Mouse (Mus musculus) liver, embryonic 13.5 days (tissue): Measurements from ENCODE around the gene Gbp2. TPM values are rescaled to one million over a fixed set of nuclear protein-coding genes. Genes with fewer than 3 reads are reported as not detected.

Experiments used
- ATAC-seq: fragments of 200-750 bp; cut with Nextera tagmentation; 2 replicates; pipeline ENCODE4 v1.8.0; 2017; ENCODE audit warnings: low read depth, mild to moderate bottlenecking, moderate number of reproducible peaks, moderate library complexity
- DNase-seq: peaks from one replicate; pipeline ENCODE4 v3.0.0; 2022
- H3K27ac ChIP-seq: fragments of 300-500 bp; sonication (generic); 2 replicates; pipeline ENCODE4 v1.5.1; 2015; ENCODE audit warnings: moderate library complexity, mild to moderate bottlenecking, inconsistent platforms
- H3K27me3 ChIP-seq: fragments of 300-500 bp; sonication (generic); 2 replicates; pipeline ENCODE4 v1.6.1; 2015; ENCODE audit warnings: mild to moderate bottlenecking, inconsistent platforms
- H3K36me3 ChIP-seq: fragments of 300-500 bp; sonication (generic); 2 replicates; pipeline ENCODE4 v1.6.1; 2015; ENCODE audit warnings: mild to moderate bottlenecking, inconsistent platforms
- H3K4me1 ChIP-seq: fragments of 300-500 bp; sonication (generic); replicated peaks from 2 replicates; pipeline ENCODE4 v1.6.1; 2015; ENCODE audit warnings: inconsistent platforms
- H3K4me2 ChIP-seq: fragments of 300-500 bp; sonication (generic); 2 replicates; pipeline ENCODE4 v1.6.1; 2015; ENCODE audit warnings: inconsistent platforms, mild to moderate bottlenecking, moderate library complexity
- H3K4me3 ChIP-seq: fragments of 300-500 bp; sonication (generic); replicated peaks from 2 replicates; pipeline ENCODE4 v1.5.1; 2015; ENCODE audit warnings: mild to moderate bottlenecking, inconsistent platforms
- H3K9ac ChIP-seq: fragments of 300-500 bp; sonication (generic); 2 replicates; pipeline ENCODE4 v1.6.1; 2015; ENCODE audit warnings: mild to moderate bottlenecking, inconsistent platforms
- H3K9me3 ChIP-seq: fragments of 300-500 bp; sonication (generic); replicated peaks from 2 replicates; pipeline ENCODE4 v1.6.1; 2016; ENCODE audit warnings: inconsistent platforms
- WGBS: fragments of 180-500 bp; shearing (Covaris S2); methylation state at CpG from one replicate; pipeline ENCODE4 v1.1.7; 2015; ENCODE audit not compliant: insufficient replicate concordance; 5-methylcytosine and 5-hydroxymethylcytosine counted together
- polyA plus RNA-seq: library from polyadenylated mRNA; unstranded; fragments of >200 nt; fragmentation: Nextera tagmentation; extraction: Ambion mirVana; gene quantifications from 2 replicates; pipeline ENCODE4 v1.2.1, GENCODE M21; 2015

Gene Gbp2
- polyA plus RNA-seq: 2.1 and 2.6 TPM in 2 replicates

- no peaks in the 10 kb centered on the region for H3K9me3 ChIP-seq
- H3K36me3 ChIP-seq: no peaks in the 10 kb centered on the region
- H3K27me3 ChIP-seq: no peaks in the 10 kb centered on the region
- H3K27ac ChIP-seq: no peak within 1 kb of the TSS
- no peak within 1 kb of the TSS for H3K9ac ChIP-seq
- peak within 1 kb of the TSS; percentile 58 for H3K4me2 ChIP-seq
- WGBS: 27% methylated on average over 4 of the region's 4 CpGs
- H3K4me3 ChIP-seq: peak within 1 kb of the TSS; percentile 41
- peak; percentile 39; the same call in 1 of the 2 replicates for ATAC-seq
- no peak for DNase-seq
- H3K4me1 ChIP-seq: peaks cover 6% of the 10 kb centered on the region; the same call in 1 of the 2 replicates
Observed at GRCm38 (mm10) chr3:142620111-142620955, at the start of gene Gbp2. Gene Gbp2 (plus strand): TSS chr3:142620602.

- Histone ChIP-seq H3K4me3 (no peak overlapping the region), H3K4me2 (no peak overlapping the region), H3K27ac (no peak overlapping the region), H3K4me1 (no peaks in the 10 kb centered on the region), H3K36me3 (no peaks in the 10 kb centered on the region), H3K9ac (no peak overlapping the region), H3K9me3 (no peaks in the 10 kb centered on the region), H3K27me3 (no peaks in the 10 kb centered on the region)
- DNase-seq (no peak), ATAC-seq (no peak)
- WGBS: 56% methylated on average over 4 of the region's 4 CpGs
Observed at GRCm38 (mm10) chr3:142570738-142571137, 49.7 kb upstream of the Gbp2 start.

GRCm38 (mm10) chr3:142577108-142577507 lies 43.3 kb upstream of the Gbp2 start:
- WGBS: 41% methylated on average over 3 of the region's 3 CpGs
- ATAC-seq (no peak), DNase-seq (no peak)
- Histone ChIP-seq H3K27me3 (no peaks in the 10 kb centered on the region), H3K9ac (no peak overlapping the region), H3K9me3 (no peaks in the 10 kb centered on the region), H3K4me2 (no peak overlapping the region), H3K4me3 (no peak overlapping the region), H3K36me3 (no peaks in the 10 kb centered on the region), H3K4me1 (no peaks in the 10 kb centered on the region), H3K27ac (no peak overlapping the region)

GRCm38 (mm10) chr3:142578342-142578741 lies 42.1 kb upstream of the Gbp2 start:
- ATAC-seq: no peak
- Histone ChIP-seq H3K36me3 (no peaks in the 10 kb centered on the region), H3K4me1 (no peaks in the 10 kb centered on the region), H3K27me3 (no peaks in the 10 kb centered on the region), H3K4me3 (no peak overlapping the region), H3K27ac (no peak overlapping the region), H3K9ac (no peak overlapping the region), H3K9me3 (no peaks in the 10 kb centered on the region), H3K4me2 (no peak overlapping the region)
- WGBS: 60% methylated on average over 4 of the region's 4 CpGs
- DNase-seq: no peak

GRCm38 (mm10) chr3:142583067-142583466 lies 37.3 kb upstream of the Gbp2 start:
- Histone ChIP-seq H3K27ac (no peak overlapping the region), H3K27me3 (no peaks in the 10 kb centered on the region), H3K9me3 (no peaks in the 10 kb centered on the region), H3K4me2 (no peak overlapping the region), H3K4me3 (no peak overlapping the region), H3K9ac (no peak overlapping the region), H3K4me1 (no peaks in the 10 kb centered on the region), H3K36me3 (no peaks in the 10 kb centered on the region)
- ATAC-seq (no peak), DNase-seq (no peak)
- 71% methylated on average over 4 of the region's 4 CpGs for WGBS

- no peak overlapping the region for H3K27ac ChIP-seq
- H3K4me1 ChIP-seq: no peaks in the 10 kb centered on the region
- H3K4me3 ChIP-seq: no peak overlapping the region
- no peaks in the 10 kb centered on the region for H3K9me3 ChIP-seq
- H3K9ac ChIP-seq: no peak overlapping the region
- DNase-seq (no peak), ATAC-seq (no peak)
- no peaks in the 10 kb centered on the region for H3K27me3 ChIP-seq
- H3K4me2 ChIP-seq: no peak overlapping the region
- no peaks in the 10 kb centered on the region for H3K36me3 ChIP-seq
Observed at GRCm38 (mm10) chr3:142587386-142587785, 33.0 kb upstream of the Gbp2 start.

GRCm38 (mm10) chr3:142588888-142589287 lies 31.5 kb upstream of the Gbp2 start:
- Histone ChIP-seq H3K36me3 (no peaks in the 10 kb centered on the region), H3K9ac (no peak overlapping the region), H3K4me2 (no peak overlapping the region), H3K27ac (no peak overlapping the region), H3K27me3 (no peaks in the 10 kb centered on the region), H3K4me1 (no peaks in the 10 kb centered on the region), H3K4me3 (no peak overlapping the region), H3K9me3 (no peaks in the 10 kb centered on the region)
- 63% methylated on average over 2 of the region's 2 CpGs for WGBS
- ATAC-seq (no peak), DNase-seq (no peak)

- DNase-seq: no peak
- no peak for ATAC-seq
Observed at GRCm38 (mm10) chr3:142590431-142591067, 29.9 kb upstream of the Gbp2 start.

GRCm38 (mm10) chr3:142594547-142594946 lies 25.9 kb upstream of the Gbp2 start, which contains the start of gene Gbp2b:
Gene Gbp2b (plus strand): TSS chr3:142594847.
- Histone ChIP-seq H3K9me3 (no peaks in the 10 kb centered on the region), H3K9ac (no peak within 1 kb of the TSS), H3K4me3 (no peak within 1 kb of the TSS), H3K27ac (no peak within 1 kb of the TSS), H3K4me2 (no peak within 1 kb of the TSS), H3K36me3 (no peaks in the 10 kb centered on the region), H3K27me3 (no peaks in the 10 kb centered on the region), H3K4me1 (no peaks in the 10 kb centered on the region)
- ATAC-seq: no peak
- no peak for DNase-seq
- WGBS: 56% methylated on average over 1 of the region's 1 CpGs

More at GRCm38 (mm10) chr3:142590431-142591067, 29.9 kb upstream of the Gbp2 start:
- no peaks in the 10 kb centered on the region for H3K9me3 ChIP-seq
- 56% methylated on average over 4 of the region's 4 CpGs for WGBS
- no peak overlapping the region for H3K4me3 ChIP-seq
- H3K36me3 ChIP-seq: no peaks in the 10 kb centered on the region
- H3K27ac ChIP-seq: no peak overlapping the region
- H3K9ac ChIP-seq: no peak overlapping the region
- H3K27me3 ChIP-seq: no peaks in the 10 kb centered on the region
- H3K4me1 ChIP-seq: no peaks in the 10 kb centered on the region
- H3K4me2 ChIP-seq: no peak overlapping the region

GRCm38 (mm10) chr3:142597923-142598322 lies 22.5 kb upstream of the Gbp2 start:
- Histone ChIP-seq H3K27me3 (no peaks in the 10 kb centered on the region), H3K27ac (no peak overlapping the region), H3K4me1 (no peaks in the 10 kb centered on the region), H3K4me2 (no peak overlapping the region), H3K9me3 (no peaks in the 10 kb centered on the region), H3K4me3 (no peak overlapping the region), H3K9ac (no peak overlapping the region), H3K36me3 (no peaks in the 10 kb centered on the region)
- DNase-seq (no peak), ATAC-seq (no peak)
- 40% methylated on average over 3 of the region's 3 CpGs for WGBS

GRCm38 (mm10) chr3:142601675-142602074 lies 18.7 kb upstream of the Gbp2 start:
- Histone ChIP-seq H3K4me3 (no peak overlapping the region), H3K36me3 (no peaks in the 10 kb centered on the region)

More at GRCm38 (mm10) chr3:142601675-142602074, 18.7 kb upstream of the Gbp2 start:
- Histone ChIP-seq H3K9ac (no peak overlapping the region), H3K4me2 (no peak overlapping the region), H3K27ac (no peak overlapping the region), H3K4me1 (no peaks in the 10 kb centered on the region), H3K27me3 (no peaks in the 10 kb centered on the region), H3K9me3 (no peaks in the 10 kb centered on the region)
- no peak for DNase-seq
- ATAC-seq: no peak
